Mouse (Mus musculus): ENCODE results near the gene Nprl2. TPM values are rescaled to one million over a fixed set of nuclear protein-coding genes. Genes with fewer than 3 reads are reported as not detected.

Gene Nprl2
- total and polyA plus RNA-seq, 3 experiments: 23.2 to 30.2 TPM; not detected in 1

DNA sequence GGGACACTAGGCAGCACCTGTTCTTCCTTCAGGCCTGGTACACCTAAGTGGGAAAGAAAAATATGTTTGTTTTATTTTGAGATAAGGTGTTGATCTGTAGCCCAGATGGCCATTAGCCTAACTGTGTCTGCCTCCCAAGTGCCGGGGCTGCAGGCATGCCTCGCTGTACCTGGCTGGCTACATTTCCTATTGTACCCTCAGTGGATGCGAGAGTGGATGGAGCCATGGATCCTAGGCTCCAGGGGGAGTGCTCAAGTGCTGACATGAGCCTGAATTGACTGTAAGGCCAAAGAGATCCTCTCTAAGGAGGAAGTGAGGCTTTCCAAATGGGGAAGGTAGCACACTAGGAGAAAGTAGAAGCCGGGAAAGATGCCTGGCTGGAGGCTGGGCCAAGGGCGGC lies 5.9 kb downstream of the Nprl2 start (continued):
- no peak for TF ChIP-seq ZMIZ1 (IDR thresholded peaks at IDR 0.05; ENCODE audit: low read depth, low read length)

- peaks cover 0 to 14% of the 10 kb centered on the region in 2 experiments; a peak in 2 of 4 replicates for H3K36me3 ChIP-seq (ENCODE audit: control insufficient read depth in 1 of 2, insufficient read depth in 2 of 2, low read length in 2 of 2)
- no peak overlapping the region for H3K9ac ChIP-seq (ENCODE audit: control insufficient read depth, low read depth, low read length, poor library complexity, severe bottlenecking)
- no peak overlapping the region for H3K27ac ChIP-seq (ENCODE audit: control insufficient read depth, low read depth, low read length)
- H3K79me2 ChIP-seq (ENCODE audit: control insufficient read depth, insufficient read depth, low read length, poor library complexity): peaks cover 3% of the 10 kb centered on the region
- TF ChIP-seq MAZ (IDR thresholded peaks at IDR 0.05; ENCODE audit: low read depth, low read length) (no peak), CHD1 (IDR thresholded peaks at IDR 0.05; ENCODE audit: low read depth, low read length) (no peak), TCF12 (IDR thresholded peaks at IDR 0.05; ENCODE audit: low read depth, low read length) (no peak), EP300 (IDR thresholded peaks at IDR 0.05; ENCODE audit: low read depth in 1 of 2, low read length in 2 of 2) (no peak), POLR2AphosphoS5 (IDR thresholded peaks at IDR 0.05; ENCODE audit: borderline replicate concordance, low read depth, low read length) (no peak), MEF2A (IDR thresholded peaks at IDR 0.05; ENCODE audit: extremely low read depth, insufficient replicate concordance, low read depth, low read length, poor library complexity, severe bottlenecking) (no peak), MAFK (IDR thresholded peaks at IDR 0.05; ENCODE audit: borderline replicate concordance, low read depth, low read length) (no peak), NRF1 (IDR thresholded peaks at IDR 0.05; ENCODE audit: insufficient read depth, low read depth, low read length, poor library complexity, severe bottlenecking) (no peak), MXI1 (IDR thresholded peaks at IDR 0.05; ENCODE audit: low read depth, low read length) (no peak), KAT2A (conservative IDR thresholded peaks at IDR 0.05; ENCODE audit: low read depth, low read length) (no peak), UBTF (IDR thresholded peaks at IDR 0.05; ENCODE audit: borderline replicate concordance, insufficient read depth, low read depth, low read length) (no peak)
- H3K9me3 ChIP-seq (replicated peaks; ENCODE audit: insufficient read depth, low read length): no peaks in the 10 kb centered on the region
- no peaks in the 10 kb centered on the region for H3K27me3 ChIP-seq (ENCODE audit: control insufficient read depth in 1 of 2, insufficient read depth in 2 of 2, low read length in 2 of 2)
- peaks cover 10 to 25% of the 10 kb centered on the region in 2 experiments for H3K4me1 ChIP-seq (ENCODE audit: control insufficient read depth in 1 of 2, insufficient read depth in 2 of 2, low read length in 2 of 2)
- DNase-seq (ENCODE audit: low read depth, low spot score): no peak
- H3K4me3 ChIP-seq (ENCODE audit: control insufficient read depth in 1 of 2, insufficient read depth in 1 of 2, low read depth in 2 of 2, low read length in 2 of 2): no peak overlapping the region
These were observed 6.8 kb downstream of the Nprl2 start for GRCm38 (mm10) chr9:107548820-107549219.

DNA sequence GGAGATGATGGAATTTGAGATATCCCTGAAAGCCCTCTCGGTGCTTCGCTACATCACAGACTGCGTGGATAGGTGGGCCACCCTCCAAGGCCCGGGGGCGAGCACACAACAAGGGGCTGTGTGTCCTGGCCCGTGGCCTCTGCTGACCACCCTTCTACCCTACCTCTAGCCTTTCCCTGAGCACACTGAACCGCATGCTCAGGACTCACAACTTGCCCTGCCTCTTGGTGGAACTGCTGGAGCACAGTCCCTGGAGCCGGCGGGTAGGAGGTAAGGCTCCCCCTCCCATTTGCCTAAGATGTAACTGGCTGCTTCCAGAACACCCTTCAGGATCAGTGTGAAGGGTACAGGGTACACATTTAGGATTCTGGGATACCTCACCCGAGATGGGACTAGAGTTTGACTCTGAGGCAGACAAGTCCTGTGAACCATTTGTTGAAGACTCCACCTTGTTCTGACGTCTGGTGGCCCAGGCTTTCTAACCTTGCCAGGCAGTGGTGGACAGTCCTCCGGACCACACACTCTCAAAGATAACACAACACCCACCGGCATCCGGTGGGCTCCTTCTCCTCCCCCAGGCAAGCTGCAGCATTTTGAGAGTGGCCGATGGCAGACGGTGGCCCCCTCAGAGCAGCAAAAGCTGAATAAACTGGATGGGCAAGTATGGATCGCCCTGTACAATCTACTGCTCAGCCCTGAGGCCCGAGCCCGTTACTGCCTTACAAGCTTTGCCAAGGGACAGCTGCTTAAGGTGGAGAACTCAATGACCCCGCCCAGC lies 7.5 kb downstream of the Nprl2 start:
- Histone ChIP-seq H3K4me3 (ENCODE audit: control insufficient read depth in 1 of 2, insufficient read depth in 1 of 2, low read depth in 2 of 2, low read length in 2 of 2) (no peak overlapping the region), H3K79me2 (ENCODE audit: control insufficient read depth, insufficient read depth, low read length, poor library complexity) (peaks cover 7% of the 10 kb centered on the region), H3K27me3 (ENCODE audit: control insufficient read depth in 1 of 2, insufficient read depth in 2 of 2, low read length in 2 of 2) (no peaks in the 10 kb centered on the region), H3K9ac (ENCODE audit: control insufficient read depth, low read depth, low read length, poor library complexity, severe bottlenecking) (no peak overlapping the region), H3K36me3 (ENCODE audit: control insufficient read depth in 1 of 2, insufficient read depth in 2 of 2, low read length in 2 of 2) (peaks cover 0 to 14% of the 10 kb centered on the region in 2 experiments; a peak in 2 of 4 replicates), H3K27ac (ENCODE audit: control insufficient read depth, low read depth, low read length) (no peak overlapping the region), H3K9me3 (replicated peaks; ENCODE audit: insufficient read depth, low read length) (no peaks in the 10 kb centered on the region), H3K4me1 (ENCODE audit: control insufficient read depth in 1 of 2, insufficient read depth in 2 of 2, low read length in 2 of 2) (peaks cover 10 to 25% of the 10 kb centered on the region in 2 experiments)
- no peak for TF ChIP-seq ELF1 (IDR thresholded peaks at IDR 0.05; ENCODE audit: low read depth, low read length)
- DNase-seq (ENCODE audit: low read depth, low spot score): no peak

Data from MEL (cell line).